Mouse (Mus musculus): ENCODE results near the gene Apoa2. TPM values are rescaled to one million over a fixed set of nuclear protein-coding genes. Genes with fewer than 3 reads are reported as not detected.

Apoa2 gene
- 3.2 and 4.7 TPM in 2 replicates for polyA plus RNA-seq (2021; fragmentation: Nextera tagmentation)
- long read RNA-seq, experiment 1, partial matches to known transcripts, result 0 of 2 reads
- long read RNA-seq, experiment 1, other reads (novel, unspliced or antisense), result 2 of 2 reads
- long read RNA-seq, experiment 2, partial matches to known transcripts, result 0 of 1 reads
- long read RNA-seq, experiment 2, other reads (novel, unspliced or antisense), result 1 of 1 reads

DNA sequence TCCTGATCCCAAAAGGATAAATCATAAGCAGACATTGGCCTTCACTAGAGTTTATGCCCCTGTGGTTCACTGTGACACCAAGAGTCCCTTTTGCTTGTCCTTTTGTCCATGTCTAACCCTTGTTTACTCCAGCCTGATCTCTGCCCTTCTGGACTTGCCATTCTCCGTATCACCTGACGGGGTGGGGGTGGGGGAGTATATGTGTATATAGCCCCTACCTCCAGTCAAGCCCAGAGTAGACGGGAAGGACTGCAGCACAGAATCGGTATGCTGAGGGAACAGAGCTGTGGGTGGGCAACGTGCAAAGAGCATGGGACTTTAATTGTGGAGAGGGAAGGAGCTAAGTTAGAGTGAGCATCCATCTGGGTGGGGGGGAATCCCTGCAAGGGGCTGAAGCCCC lies at the start of gene Apoa2:
Gene Apoa2 (plus strand): TSS at position 198 of the 400 bp plus-strand sequence.

DNA sequence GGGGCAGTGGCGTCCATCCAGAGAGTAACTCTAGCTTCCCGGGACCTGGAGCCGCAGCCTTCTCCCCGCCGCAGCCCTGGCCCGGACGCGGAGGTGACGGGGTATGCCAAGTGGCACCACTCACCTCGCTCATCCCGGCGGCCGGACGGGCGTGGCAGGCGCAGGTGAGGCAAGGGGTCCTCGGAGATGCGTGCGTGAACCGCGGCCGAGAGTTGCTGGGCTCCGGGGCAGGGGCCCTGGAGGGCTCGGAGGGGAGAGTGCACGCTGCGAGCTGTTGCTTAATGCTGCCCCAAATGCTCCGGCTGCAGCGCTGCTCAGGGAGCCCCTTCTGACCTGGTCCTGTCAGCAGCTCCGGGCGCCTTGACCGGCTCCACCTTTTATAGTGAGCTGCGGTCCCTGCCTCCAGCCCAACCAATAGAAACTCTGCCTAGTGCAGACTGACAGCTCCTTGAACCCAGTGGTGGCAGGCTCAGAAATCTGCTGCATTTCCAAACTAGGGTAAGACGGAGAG lies 28.9 kb upstream of the Apoa2 start, which contains the start of gene Pcp4l1:
Gene Pcp4l1 (minus strand): TSS at position 382 of the 511 bp plus-strand sequence.

DNA sequence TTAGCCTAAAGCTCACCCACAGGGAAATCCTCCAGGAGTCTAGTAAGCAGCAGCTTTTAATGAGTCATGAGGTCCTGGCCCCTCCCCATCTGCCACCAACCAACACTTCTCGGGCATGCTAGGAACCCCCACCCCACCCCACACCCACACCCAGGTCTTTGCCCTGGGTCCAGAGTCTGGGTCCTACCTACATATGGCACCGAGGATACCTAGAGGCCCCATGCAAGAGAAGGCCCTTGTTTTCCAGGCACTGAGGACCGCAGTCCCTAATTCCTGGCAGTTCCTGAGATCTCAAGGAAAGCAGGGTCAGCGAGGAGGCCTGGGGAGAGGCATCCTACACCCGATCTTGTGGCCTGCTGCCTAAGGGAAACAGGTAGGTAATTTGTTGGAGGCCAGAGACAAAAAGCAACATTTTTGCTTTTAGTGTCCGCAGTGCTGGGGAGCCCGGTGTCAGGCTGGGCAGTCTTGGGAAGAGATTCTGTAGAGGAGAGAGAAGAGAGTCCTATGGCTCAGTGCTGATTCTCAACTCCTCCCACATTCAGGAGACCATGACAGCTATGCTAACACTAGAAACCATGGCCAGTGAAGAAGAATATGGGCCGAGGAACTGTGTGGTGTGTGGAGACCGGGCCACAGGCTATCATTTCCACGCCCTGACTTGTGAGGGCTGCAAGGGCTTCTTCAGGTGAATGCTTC lies 10.9 kb upstream of the Apoa2 start, which contains the start of gene Nr1i3:
Gene Nr1i3 (plus strand): TSS at position 170 of the 696 bp plus-strand sequence.

DNA sequence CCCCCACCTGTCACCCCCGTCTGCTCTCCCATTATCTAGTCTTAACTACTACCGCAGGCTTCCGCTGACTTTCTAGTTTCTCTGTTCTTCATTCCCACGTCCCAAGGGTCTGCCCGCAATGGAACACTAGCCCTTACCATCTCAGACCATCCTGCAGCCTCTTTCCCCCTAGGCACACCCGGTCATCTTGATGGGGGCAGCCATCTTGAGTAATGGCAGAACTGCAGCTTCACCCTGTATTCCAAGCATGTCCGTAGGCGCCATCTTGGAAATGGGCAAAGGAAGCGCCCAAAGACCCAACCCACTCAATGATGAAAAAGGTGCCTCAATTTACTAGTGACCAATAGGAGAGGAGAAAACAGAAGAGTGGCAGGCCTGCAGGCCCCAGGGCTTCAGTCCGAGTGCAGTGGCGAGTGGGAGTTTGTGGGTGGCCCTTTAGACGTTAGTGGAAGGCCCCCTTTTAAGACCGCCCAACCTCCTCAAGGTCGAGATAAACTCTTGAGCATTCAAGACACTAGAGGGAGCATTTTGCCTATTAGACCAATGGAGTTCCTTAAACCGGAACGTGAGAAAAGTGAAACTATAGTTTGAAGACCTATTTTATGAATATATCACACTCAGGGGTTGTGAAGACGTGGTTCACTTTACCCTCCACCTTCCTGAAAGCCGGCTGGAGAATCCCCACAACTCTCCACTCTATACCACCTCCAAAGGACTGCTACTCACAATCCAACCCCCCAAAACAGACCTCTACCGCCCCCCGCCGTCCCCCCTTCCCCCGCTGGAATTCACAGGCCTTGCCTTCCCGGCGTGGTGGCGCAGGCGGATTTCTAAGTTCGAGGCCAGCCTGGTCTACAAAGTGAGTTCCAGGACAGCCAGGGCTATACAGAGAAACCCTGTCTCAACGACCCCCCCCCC lies 2.4 kb upstream of the Apoa2 start, which contains the start of gene Tomm40l:
Gene Tomm40l (minus strand): TSS at position 277 of the 918 bp plus-strand sequence.

DNA sequence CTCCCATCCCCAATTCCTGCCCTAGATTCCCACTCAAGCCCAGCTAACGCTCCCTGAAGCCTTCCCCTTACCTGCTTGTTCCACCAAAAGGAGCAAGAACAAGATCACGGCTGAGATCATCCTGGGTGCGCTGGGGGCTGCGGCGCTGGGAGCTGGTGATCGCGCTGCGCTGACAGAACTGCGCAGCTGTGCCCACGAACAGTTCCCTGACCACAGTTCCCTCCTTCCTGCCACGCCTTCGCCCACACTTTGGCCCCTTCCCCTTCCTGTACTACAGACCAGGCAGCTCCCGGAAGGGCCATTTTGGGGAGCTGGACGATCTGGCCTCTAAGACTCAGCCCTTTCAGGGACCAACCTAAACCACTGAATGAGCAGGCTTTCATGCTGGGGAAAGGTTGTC lies 9.3 kb downstream of the Apoa2 start, which contains the start of gene Fcer1g:
Gene Fcer1g (minus strand): TSS at position 240 of the 400 bp plus-strand sequence.

DNA sequence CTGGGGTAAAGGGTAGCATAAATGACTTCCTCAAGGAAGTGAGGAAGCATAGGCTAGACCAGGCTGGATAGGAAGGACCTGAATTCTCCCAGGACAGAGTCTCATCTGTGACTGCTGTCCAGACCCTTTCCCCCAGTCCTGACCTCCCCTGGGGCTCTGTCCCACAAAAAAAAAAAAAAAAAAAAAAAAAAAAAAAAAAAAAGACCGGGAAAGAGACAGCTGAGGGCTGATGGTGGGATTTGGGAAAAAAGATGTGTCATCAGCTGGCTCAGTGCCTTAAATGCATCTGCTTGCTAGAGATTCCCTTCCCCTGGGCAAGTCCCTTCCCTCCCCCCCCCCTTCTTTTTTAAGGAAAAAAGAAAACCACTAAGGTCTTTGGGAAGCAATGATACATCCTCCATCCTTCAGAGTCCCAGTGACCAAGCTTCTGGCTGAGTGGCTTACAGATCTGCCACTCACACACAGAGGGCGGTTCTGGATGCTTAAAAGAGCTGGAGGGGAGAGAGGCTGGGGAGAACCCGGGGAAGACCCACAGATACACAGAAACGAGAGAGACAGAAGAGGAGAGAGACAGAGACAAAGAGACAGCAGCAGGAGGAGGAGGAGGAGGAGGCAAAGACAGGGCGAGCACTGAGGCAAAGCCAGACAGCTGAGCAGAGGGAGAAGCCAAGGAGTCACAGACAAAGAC lies 25.2 kb downstream of the Apoa2 start, which contains the start of gene Adamts4:
Gene Adamts4 (plus strand): TSS at position 509 of the 688 bp plus-strand sequence.

DNA sequence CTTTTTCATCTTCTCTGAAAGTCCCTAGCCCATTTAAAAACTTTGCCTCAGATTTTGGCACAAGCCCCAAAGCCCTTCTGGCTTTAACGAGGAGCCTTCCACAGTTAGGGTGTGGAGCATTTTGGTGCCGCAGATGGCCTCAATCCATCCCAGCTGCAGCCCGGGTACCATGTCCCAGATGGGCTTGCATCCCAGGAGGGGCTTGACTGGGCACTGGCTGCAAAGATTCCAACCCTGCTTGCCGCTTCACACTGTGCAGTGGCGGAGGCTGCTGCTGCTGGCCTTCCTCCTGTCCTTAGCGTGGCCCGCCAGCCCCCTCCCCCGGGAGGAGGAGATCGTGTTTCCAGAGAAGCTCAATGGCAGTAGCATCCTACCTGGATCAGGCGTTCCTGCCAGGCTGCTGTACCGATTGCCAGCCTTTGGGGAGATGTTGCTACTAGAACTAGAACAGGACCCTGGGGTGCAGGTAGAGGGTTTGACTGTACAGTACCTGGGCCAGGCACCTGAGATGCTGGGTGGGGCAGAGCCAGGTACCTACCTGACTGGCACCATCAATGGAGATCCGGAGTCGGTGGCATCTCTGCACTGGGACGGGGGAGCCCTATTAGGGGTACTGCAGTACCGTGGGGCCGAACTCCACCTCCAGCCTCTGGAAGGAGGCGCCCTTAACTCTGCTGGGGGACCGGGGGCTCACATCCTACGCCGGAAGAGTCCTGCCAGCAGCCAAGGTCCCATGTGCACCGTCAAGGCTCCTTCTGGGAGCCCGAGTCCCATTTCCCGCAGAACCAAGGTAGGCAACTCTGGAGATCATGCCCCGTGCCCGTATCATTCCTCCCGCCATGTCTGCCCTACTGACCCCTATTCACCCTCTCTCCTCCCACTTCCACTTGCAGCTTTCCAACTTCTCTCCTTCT lies 26.1 kb downstream of the Apoa2 start, which contains the start of gene Ndufs2:
Gene Ndufs2 (minus strand): TSS at position 709 of the 914 bp plus-strand sequence.

DNA sequence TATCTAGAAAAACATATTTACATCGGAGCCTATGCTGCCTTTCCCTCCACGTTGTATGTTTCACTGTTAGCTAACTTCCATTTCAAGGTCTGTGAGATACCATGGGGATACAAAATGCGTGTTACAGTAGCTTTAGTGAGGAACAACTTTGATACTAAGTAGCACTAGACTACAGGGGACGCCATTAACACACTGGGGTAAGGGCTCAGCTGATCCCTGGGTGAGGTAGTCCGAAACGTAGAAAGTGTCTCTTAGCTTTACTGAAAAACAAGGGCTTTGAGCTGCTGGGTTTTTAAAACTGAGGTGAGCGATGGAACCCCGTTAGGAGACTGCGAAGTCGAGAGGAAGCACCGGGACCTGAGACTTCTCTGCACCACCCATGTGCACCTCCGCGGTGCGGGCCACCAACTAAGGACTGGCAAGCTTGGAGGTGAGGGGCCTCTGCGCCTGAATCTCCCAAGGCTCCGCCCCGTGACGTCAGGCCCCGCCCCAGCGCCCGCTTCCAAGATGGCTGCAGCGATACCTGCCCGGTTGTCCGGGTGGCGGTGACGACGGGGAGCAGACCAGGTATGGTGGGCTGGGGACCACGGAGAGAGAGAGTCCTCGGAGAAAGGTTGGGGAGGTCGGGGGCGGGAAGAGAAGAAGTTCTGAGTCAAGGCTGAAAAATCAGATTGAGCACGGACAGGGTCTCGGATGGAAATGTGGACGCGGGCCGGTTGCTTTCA lies 45.2 kb downstream of the Apoa2 start, which contains the start of gene B4galt3:
Gene B4galt3 (plus strand): TSS at position 481 of the 725 bp plus-strand sequence.

Other genes with a start within 250 kb of the Apoa2 start
- gene Fcgr2b, start 248.5 kb upstream of the Apoa2 start, polyA plus RNA-seq (2021; fragmentation: Nextera tagmentation), result 4.7 and 5.4 TPM in 2 replicates
- gene Fcgr4, start 206.1 kb upstream of the Apoa2 start, polyA plus RNA-seq (2021; fragmentation: Nextera tagmentation), result 0.23 and 0.37 TPM in 2 replicates
- 27.1 and 27.8 TPM in 2 replicates for gene Fcgr3, start 160.1 kb upstream of the Apoa2 start, polyA plus RNA-seq (2021; fragmentation: Nextera tagmentation)
- 1.7 and 2.8 TPM in 2 replicates for gene Cfap126, start 111.1 kb upstream of the Apoa2 start, polyA plus RNA-seq (2021; fragmentation: Nextera tagmentation)
- gene Sdhc, start 74.5 kb upstream of the Apoa2 start, polyA plus RNA-seq (2021; fragmentation: Nextera tagmentation), result 62.8 and 68.4 TPM in 2 replicates
- gene Mpz, start 74.3 kb upstream of the Apoa2 start, polyA plus RNA-seq (2021; fragmentation: Nextera tagmentation), result 0.10 and 0.14 TPM in 2 replicates
- gene Pcp4l1, start 28.8 kb upstream of the Apoa2 start, polyA plus RNA-seq (2021; fragmentation: Nextera tagmentation), result 128 and 132 TPM in 2 replicates
- 0.09 and 0.15 TPM in 2 replicates for gene Nr1i3, start 11.1 kb upstream of the Apoa2 start, polyA plus RNA-seq (2021; fragmentation: Nextera tagmentation)
- 89.4 and 110 TPM in 2 replicates for gene Tomm40l, start 2.5 kb upstream of the Apoa2 start, polyA plus RNA-seq (2021; fragmentation: Nextera tagmentation)
- gene Fcer1g, start 9.3 kb downstream of the Apoa2 start, polyA plus RNA-seq (2021; fragmentation: Nextera tagmentation), result 94.0 and 105 TPM in 2 replicates
- 4.4 and 4.5 TPM in 2 replicates for gene Adamts4, start 25.4 kb downstream of the Apoa2 start, polyA plus RNA-seq (2021; fragmentation: Nextera tagmentation)
- 129 and 207 TPM in 2 replicates for gene Ndufs2, start 26.3 kb downstream of the Apoa2 start, polyA plus RNA-seq (2021; fragmentation: Nextera tagmentation)
- gene B4galt3, start 45.3 kb downstream of the Apoa2 start, polyA plus RNA-seq (2021; fragmentation: Nextera tagmentation), result 53.3 and 58.3 TPM in 2 replicates
- 9.7 and 14.4 TPM in 2 replicates for gene Ppox, start 56.1 kb downstream of the Apoa2 start, polyA plus RNA-seq (2021; fragmentation: Nextera tagmentation)
- 39.2 and 44.6 TPM in 2 replicates for gene Usp21, start 62.9 kb downstream of the Apoa2 start, polyA plus RNA-seq (2021; fragmentation: Nextera tagmentation)
- gene Ufc1, start 70.0 kb downstream of the Apoa2 start, polyA plus RNA-seq (2021; fragmentation: Nextera tagmentation), result 171 and 203 TPM in 2 replicates
- 35.3 and 38.1 TPM in 2 replicates for gene Dedd, start 104.1 kb downstream of the Apoa2 start, polyA plus RNA-seq (2021; fragmentation: Nextera tagmentation)
- gene Nit1, start 120.6 kb downstream of the Apoa2 start, polyA plus RNA-seq (2021; fragmentation: Nextera tagmentation), result 32.0 and 41.0 TPM in 2 replicates
- 136 and 195 TPM in 2 replicates for gene Pfdn2, start 120.6 kb downstream of the Apoa2 start, polyA plus RNA-seq (2021; fragmentation: Nextera tagmentation)
- gene Klhdc9, start 135.7 kb downstream of the Apoa2 start, polyA plus RNA-seq (2021; fragmentation: Nextera tagmentation), result 9.3 and 10.6 TPM in 2 replicates
- 1.9 and 2.0 TPM in 2 replicates for gene Nectin4, start 145.0 kb downstream of the Apoa2 start, polyA plus RNA-seq (2021; fragmentation: Nextera tagmentation)
- 0.60 and 0.85 TPM in 2 replicates for gene Arhgap30, start 163.9 kb downstream of the Apoa2 start, polyA plus RNA-seq (2021; fragmentation: Nextera tagmentation)
- 37.9 and 48.2 TPM in 2 replicates for gene Usf1, start 186.3 kb downstream of the Apoa2 start, polyA plus RNA-seq (2021; fragmentation: Nextera tagmentation)
- gene Tstd1, start 193.8 kb downstream of the Apoa2 start, polyA plus RNA-seq (2021; fragmentation: Nextera tagmentation), result 1.2 and 1.9 TPM in 2 replicates
- 8.6 TPM in 2 replicates for gene F11r, start 212.5 kb downstream of the Apoa2 start, polyA plus RNA-seq (2021; fragmentation: Nextera tagmentation)